Mouse (Mus musculus): Measurements from ENCODE around the gene Poldip3.

Gene Poldip3

DNA sequence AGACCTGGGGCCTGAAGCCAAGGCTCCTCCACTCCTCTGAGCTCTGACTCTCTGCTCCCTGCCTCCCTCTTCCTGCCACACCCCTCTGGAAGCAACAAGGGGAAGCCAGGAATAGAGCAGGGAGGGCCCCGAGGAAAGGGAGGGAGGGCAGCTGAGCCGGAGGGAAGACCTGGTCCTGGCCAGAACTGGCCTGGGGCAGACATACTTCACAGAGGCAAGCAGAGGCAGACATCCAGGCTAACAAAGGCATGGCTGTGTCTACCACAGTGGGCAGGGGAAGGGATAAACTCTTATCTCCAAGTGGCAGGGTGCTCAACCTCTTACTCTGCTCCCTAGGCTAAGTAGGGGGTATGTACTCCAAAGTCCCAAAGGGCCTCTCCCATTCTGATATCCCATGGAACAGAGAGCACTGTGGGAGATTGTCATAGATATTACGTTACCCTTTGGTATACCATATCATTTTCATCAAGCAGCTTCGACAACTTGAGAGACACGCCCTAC, 15.8 kb upstream of the Poldip3 start:
- DNase-seq, result peak; percentile 88

DNA sequence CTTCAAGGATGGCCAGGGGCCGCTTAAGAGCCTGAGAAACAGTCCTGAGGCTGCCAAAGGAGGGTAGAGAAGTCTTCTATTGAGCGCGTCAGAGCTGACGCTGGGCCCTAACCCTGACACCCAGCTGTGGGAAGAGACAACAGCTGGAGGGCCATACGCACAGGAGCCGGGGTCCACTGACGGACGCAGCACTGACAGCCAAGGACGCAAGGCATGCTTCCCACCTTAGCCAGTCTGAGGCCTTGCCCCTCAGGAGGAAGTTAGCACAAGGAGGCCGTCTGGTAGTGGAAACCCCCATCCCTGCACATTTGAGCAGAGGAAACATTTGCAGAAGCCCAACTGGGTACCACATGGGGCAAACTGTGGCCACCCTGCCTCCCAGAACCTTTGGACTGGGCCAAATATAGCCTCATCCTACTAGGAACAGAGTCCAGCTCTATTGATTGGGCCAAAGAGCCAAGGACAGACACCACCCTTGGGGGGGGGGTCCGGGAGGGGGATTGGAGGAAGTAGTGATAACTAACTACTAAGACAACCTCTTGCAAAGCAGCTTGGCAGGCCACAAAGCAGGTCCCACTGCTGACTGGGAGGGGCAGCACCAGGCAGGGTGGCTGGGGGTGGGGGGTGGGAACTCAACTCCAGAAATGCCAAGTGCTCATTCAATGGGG, 13.8 kb upstream of the Poldip3 start:
- no peak for DNase-seq

DNA sequence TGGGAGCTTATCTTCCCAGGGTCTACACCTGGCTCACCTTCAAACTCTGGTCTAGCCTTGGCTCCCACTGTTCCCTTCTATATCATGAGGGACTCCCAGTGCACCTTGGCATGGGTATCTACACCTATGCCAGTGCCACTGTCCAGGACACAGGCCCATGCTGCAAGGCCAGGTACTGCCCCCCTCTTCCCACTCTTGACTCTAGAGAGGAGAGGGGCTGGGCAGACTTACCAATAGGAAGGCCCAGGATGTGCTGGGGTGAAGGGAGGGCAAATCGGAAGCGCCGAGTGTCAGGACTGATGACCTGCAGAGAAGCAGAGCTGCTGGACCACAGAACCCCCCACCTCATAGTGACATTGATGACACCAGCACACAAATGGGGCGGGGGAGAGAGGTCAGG, 12.8 kb upstream of the Poldip3 start:
- DNase-seq, result no peak

DNA sequence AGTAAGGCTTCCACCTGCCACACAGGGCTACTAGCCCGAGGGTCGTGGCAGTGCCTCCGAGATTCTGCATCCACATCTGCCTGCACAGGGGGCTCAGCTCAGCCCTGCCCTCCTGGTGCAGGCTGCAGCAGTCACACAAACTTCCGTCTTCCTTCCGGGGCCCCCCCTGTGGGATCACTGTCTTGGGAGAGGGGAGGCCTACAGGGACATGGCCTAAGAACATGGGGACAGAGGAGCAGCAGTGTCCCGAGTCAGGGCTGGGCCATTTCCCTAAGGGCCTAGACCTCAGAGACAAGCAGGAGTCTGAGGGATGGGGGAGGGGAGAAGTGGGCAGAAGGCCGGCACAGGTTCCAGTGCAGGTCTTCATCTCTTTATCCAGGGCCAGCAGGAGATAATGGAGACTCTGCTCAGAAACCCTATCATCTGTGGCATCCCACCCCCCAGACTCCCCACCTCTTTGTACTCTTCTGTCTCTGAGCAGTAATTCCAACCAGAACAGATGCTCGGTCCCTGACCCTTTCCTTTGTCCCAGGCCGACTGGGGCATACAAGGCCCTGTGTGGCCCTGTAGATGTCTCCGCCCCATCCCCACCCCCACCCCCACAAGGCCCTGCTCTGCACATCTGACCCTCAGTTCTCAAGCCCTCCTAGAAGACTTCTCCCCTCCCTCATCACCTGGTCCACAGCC, 12.0 kb upstream of the Poldip3 start:
- no peak for DNase-seq

DNA sequence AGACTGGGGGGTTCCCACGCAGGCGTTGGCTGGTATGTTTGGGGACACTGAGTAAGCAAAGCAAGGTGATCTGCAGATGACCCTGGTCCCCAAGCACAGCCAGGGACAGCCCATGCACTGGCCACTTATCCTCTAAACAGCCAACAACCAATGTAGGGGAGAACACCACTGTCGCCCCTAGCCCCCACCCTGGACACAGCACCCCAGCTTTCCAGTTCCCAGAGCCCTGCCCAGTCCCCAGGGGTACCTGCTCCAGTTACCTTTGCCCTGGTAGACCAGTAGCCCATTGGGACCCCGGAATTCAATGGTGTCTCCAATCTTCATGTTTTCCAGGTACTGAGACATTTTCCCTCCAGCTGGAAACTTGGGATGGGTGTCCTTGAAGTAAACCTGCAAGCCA, 11.4 kb upstream of the Poldip3 start:
- DNase-seq, result no peak

DNA sequence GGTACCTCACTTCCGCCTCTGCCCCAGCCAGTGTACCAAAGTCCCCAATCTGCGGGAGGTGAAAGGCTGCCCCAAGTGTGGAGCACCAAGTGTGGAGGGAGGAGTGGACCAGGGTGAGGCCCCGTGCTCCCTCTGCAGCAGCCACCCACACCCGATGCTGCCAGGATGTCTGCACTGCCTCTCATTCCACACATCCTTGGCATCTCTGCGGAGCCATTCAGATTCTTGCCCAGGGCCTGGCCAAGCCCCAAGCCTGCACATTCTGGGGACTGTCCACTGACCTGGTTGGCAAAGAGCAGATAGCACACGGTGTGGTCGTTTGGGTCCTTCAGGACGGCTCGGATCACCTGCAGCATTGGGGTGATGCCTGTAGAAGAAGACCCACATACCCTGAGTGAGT, 10.6 kb upstream of the Poldip3 start:
- no peak for DNase-seq

DNA sequence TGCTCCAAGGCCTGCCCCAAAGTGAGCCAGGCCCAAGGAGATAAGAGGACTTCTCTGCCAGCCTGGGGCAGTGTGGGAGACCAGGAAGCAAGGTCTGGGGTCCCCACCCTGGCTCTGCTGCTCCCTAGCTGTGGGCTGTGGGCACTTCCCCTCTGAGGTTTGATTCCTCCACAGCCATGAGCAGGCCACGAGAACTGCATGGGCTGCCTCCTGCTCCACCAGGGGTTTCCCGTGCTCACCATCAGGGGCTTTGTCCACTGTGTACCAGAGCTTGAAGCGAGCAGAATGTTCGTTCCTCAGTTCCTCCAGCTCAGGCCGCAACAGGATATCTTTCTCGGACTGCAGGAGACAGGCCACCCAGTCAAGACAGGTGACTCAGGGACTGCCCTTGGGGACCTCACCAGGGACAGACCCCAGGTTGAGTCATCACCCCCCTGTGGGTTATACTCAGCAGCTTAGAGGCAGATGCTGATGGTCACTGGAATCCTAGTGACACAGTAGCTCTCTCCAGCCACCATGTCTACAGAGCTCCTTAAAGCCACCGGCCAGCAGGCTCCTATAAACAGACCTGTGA, 9.5 kb upstream of the Poldip3 start:
- DNase-seq, result no peak

DNA sequence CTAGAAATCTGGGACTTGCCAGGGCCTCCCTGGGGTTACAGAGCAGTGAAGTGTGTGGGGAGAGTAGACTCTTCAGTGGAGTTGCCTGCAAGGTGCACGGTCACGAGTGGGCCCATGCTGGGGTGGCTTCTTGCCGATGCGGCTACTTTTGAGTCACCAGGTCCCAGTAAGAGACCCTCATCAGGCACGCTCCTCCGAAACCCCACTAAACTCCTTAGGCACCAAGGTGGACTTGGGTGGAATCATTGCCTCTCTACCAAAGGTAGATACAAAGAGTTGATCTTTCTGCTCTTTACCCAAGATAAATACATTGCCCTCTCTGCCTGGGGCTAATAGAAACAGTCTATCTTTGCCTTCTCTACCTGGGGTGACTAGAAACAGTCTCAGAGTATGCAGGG, 8.5 kb upstream of the Poldip3 start:
- DNase-seq, result no peak

DNA sequence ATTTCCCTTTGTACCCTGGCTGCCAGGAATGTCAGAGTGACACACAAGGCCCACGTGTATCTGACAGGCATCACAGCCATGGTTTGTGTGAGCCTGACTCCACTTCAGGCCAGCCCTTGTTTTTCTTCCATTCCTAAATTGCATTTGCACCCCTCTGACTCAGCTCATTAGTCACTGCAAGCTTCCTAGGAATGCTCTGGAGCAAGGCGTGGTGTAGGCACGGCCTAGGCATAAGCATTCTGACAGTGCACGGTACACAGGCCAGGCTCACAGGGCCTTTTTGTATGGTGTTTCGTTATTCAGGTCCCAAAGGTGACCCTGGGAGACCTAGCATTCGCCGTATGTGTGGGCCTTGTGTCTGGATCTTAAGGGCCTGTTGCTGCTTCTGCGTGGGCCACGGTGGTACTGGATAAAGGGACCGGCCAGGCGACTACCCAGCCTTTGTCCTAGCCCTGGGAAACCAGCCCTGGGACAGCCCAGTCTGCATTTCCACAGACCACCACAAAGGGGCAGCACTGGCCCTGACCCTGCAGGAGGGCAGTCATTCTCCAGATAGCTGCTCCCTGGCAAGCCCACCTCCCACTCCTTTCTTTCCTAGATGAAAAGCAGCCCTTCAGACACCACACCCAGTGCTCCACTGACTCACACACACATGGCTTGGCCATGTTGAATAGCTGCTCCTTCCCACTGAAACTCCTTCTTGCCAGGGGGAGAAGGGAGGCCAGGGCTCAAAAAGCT, 7.9 kb upstream of the Poldip3 start:
- DNase-seq, result peak; percentile 86

DNA sequence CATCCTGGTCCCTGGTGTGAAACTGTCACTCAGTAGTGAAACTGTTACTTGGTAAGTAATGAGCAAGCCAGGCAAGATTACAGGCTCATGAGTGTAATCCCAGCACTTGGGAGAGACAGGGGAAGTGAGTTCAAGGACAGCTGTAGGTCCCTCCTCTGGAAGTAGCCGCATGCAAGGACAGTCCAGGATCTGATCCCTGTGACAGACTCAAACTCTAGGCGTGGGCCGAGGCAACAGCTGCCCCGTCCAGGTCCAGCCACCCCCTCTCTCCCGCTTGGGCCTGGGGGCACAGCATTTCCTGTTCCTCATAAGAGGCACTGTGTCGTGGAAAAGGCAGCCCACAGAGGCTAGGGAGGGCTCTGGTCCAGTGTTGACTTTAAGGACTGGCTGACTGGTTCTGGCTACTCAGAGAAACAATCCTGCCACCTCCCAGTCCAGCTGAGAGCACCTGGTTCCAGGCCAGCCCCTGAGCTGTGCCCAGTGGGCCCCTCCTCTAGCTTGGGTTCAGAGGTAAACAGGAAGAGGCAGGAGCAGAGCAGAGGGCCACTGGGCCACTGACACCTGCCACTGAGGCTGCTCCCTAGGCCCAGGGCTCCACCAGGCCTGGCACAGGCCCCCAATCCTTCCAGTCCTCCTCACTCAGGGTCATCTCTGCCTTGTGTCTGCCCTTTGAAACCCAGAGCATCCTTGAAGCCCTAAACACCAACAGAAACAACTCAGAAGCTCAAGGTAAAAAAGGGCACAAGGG, 6.7 kb upstream of the Poldip3 start:
- no peak for DNase-seq

DNA sequence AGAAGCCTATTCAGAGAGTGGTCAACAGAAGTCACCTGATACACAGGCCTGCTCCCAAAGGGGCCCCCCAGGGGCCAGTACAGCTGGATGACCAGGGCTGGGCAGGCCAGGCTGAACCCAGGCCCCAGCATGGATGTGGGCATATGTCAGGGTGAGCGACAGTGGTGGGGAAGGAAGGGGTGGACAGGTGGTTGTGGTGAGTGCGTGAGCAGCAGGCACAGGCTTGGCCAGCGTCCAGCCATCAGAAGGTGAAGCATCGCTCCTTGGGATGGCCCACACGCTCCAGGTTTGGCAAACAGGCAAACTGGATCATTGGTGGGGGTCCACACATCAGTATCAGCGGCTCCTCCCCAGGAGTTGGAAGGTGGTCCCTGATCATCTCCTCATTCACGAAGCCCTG, 5.1 kb upstream of the Poldip3 start:
- DNase-seq, result no peak

DNA sequence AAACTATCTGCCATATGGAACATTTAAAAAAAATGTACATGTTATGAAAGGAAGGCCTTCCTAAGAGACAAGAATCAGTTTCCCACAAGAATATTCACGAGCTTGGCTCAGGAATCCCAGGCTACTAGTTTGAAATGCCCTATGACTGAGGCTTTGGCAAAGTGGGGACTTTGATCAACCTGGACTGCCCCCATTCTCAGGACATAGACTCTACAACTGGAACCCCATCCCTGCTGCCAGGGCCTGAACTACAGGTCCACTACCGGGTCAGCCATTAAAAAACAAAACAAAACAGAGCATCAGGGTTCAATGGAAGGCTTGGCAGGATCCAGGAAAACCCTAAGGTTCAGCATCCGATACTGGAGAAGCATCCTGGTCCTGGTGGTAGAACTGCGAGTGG, 1.5 kb upstream of the Poldip3 start:
- DNase-seq, result no peak

DNA sequence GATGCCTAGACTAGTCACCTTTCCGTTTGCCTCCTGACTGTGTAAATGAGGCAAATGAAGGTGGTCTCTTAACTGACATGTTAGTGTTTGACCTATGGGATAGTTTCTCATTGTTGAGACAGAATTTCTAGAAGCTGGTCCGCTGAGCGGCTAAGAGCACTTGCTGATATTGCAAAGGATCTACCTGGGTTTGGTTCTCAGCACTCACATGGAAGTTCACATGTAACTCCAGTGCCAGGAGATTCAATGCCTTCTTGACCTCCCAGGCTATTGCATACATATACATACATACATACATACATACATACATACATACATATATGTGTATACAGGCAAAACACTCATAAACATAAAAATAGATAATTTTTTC, 874 bp upstream of the Poldip3 start:
- DNase-seq, result no peak

DNA sequence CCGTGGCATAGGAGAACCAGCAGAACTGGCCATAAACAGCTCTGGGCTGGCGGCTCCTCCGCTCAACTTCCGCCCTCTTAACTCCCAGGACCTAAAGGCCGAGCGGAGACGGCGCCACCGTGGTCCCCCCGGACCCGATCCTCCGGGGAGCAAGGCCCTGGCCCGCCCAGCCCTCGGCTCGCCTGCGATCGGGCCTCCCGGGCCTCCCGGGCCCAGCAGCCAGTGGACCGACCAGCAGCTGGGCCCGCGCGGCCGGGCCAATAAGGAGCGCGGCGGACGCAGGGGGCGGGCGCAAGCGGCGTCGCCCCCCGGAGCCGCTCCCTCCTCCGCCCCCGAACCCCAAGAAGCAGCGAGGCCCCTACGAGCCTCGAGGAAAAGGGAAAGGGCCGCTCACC, 386 bp downstream of the Poldip3 start:
- no peak for DNase-seq

DNA sequence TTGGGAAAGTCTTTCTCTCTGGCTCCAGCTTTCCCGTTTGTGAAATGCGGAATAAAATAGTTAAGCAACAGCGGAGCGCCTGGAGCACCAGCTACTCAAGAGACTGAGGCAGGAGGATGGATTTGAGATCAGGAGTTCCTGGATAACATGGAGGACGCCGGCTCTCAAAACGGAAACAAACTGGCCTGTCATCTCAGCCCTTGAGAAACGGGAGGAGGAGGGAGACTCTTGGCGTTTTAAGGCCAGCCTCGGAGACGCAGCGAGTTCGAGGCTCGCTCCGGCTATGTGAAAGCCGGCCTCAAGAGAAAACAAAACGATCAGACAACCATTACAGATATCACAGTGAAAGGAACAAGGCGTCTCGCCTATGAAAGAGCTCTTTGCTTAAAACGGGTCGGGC, 789 bp downstream of the Poldip3 start:
- peak; percentile 42 for DNase-seq

DNA sequence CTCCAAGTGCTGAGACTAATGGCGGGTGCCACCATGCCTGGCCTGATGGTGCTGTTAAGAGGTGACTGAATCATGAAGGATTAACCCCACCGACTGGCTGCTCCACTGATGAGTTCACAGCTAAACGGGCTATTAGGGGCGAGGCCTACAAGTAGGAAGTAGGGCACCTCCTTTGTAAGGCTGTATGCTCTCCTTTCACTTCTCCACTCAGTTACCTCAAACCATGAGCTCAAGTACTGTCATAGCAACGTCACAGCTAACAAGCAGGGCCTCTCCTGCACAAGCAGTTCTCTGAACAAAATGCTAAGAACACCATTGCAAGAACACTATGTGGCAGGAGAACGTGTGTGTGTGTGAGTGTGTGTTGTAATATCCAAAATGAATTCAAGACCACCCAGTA, 3.6 kb downstream of the Poldip3 start:
- DNase-seq, result no peak

DNA sequence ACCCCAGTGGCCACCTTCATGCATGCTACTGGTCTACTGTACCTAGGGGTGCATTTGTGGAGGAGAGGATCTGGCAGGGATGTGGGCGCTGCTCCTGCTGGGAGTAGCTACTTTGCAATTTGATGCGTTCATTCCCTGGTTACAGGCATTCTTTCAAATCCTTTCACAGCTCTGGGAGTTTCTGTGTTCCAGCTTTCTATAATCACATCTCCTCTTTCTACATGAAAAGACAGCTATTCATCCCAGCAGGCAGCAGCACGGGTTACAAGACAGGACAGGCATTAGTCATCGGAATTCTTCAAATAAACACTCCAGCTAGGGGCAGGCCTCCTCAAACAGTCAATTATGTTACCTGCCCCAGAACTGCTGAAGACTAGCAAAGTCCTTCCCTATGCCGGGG, 6.3 kb downstream of the Poldip3 start:
- no peak for DNase-seq

DNA sequence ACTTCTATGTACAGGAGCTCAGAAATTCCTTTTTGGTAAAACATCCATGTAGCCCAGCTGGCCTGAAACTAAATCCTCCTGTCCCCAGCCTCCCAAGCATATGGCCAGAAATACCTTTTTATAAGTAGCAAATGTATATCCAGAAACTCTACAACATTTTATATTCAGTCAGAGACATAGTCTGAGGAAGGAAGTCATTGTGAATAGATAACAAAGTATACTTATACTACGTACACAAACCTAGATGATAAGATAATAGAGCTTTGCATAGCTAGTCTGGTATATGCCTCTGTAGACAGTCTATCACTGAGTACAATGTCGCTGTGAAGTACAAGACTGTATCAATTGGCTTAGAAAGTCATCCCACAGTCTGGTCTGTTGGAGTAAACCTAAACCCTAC, 13.5 kb downstream of the Poldip3 start:
- DNase-seq, result no peak

DNA sequence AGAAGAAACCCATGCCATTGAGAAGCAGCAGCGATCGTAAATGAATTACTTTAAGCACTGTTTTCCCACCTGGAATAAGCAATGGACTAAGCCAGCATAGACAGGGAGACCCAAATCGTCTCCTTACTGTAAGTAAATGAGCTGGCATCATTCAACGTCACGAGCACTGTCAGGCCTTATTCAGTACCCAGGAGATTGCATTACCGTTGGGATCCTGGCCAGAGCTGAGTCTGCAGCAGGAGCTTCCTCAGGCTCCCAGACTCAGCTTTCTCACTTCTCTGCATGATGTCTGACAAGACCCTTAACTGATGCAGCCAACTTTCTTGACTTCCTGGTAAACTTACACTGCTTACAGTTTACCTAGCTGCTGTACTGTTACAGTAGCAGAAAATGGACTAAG, 14.5 kb downstream of the Poldip3 start:
- DNase-seq, result no peak

DNA sequence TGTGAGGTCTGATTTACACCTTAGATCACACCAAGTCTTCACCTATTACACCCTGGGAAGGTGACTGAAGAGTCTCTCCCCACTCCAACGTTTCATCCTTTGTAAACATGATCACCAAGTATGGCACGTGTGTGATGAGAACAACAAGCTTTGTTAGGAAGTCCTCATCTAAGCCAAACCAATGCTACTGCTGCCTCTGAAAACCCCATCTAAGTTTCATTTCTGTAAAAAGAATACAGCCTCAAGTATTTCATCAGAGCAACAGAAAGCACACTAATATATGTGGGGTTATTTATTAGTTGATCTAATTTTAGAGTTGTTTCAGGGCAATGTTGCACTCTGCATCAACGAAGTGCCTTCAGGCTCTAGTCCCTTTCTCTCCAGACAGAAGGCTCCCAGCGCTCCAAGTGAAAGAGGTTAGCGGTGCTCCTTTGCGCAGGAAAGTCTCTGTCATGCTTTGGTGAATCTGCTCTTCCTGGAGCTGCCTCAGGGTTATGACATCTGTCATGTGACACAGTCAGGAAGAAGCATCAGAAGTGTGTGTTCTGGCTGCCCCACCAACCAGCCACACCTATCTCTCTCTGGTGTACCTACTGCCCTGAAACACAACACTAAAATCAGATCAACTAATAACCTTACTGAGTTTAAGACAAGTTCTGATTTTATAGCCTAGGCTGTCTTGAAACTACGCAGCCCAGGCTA, 19.5 kb downstream of the Poldip3 start:
- DNase-seq, result no peak

DNA sequence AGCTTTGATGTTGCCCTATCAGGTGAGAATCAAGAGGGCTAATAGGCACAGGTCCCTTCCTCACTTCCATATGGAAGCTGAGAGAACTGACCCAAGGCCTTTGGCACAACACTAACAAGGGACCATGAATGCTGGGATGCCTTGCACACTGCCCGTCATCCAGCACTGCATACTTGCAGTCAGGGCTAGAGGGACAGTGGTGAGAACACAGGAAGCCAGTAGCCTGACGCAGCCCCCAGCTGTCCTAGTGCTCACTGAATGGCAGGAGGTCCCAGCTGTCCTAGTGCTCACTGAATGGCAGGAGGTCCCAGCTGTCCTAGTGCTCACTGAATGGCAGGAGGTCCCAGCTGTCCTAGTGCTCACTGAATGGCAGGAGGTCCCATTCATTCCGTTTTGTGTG, 22.1 kb downstream of the Poldip3 start:
- DNase-seq, result peak; percentile 50

DNA sequence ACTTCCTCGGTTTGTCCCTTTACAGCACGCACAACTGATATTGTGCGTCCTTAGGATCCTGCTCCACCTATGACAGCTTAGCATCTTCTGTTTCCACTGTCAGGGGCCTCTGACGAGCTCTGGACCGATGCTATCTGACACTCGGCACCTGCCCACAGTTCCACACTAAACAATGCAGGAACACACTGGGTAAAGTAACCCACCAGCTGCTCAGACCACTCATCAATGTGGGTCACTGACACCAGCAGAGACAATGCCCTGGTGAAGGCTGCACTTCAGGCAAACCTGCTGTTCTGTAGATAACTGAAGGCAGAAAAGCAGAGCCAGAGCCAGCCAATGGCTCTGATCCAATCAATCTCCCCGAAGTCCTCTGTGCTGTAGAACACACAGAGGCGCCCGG, 22.6 kb downstream of the Poldip3 start:
- no peak for DNase-seq

DNA sequence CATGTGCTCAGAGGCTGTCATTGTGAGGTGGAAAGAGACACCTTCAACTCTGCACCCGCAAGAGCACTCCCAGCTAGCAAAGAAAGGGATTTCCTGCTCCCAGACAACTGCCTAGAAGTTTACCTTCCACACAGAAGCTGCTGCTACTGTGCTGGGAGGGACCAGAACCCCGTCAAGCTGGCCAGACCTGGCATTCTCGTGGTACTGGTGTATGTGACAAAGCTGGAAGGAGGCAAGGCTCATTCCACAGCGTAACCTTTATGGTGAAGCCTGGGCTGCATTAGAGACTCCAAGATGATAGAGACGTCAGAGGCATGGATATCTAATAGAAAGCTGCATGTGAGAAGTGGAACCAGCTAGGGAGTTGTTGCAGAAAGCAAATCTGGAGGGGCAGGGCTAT, 24.6 kb downstream of the Poldip3 start:
- no peak for DNase-seq
